Mouse (Mus musculus) brain, embryonic 14.5 days (tissue): ENCODE measurements around the gene 2010106E10Rik.

Source experiments
- CTCF ChIP-seq: fragments of 200-500 bp; IDR thresholded peaks from 2 replicates; pipeline ENCODE4 v1.5.1; 2012; ENCODE audit warnings: inconsistent platforms, mild to moderate bottlenecking, moderate library complexity, borderline replicate concordance; ENCODE audit not compliant: insufficient read depth, insufficient read length; ENCODE audit errors: extremely low read depth
- POLR2A ChIP-seq: fragments of 200-500 bp; IDR thresholded peaks from 2 replicates; pipeline ENCODE4 v1.6.1; 2012; ENCODE audit warnings: mild to moderate bottlenecking, inconsistent platforms, borderline replicate concordance; ENCODE audit not compliant: poor library complexity, insufficient read depth, insufficient read length, severe bottlenecking; ENCODE audit errors: extremely low read depth

GRCm38 (mm10) chrX:112505651-112506050 lies 10.6 kb downstream of the 2010106E10Rik start:
- TF ChIP-seq CTCF = no peak
- no peak for TF ChIP-seq POLR2A
